Mouse (Mus musculus) heart, embryonic 12.5 days (tissue): Measurements from ENCODE around the gene Fam57b. TPM values are rescaled to one million over a fixed set of nuclear protein-coding genes. Genes with fewer than 3 reads are reported as not detected.

Experiments
- polyA plus RNA-seq: library from polyadenylated mRNA; unstranded; fragments of >200 nt; fragmentation: Nextera tagmentation; extraction: Ambion mirVana; gene quantifications from 2 replicates; pipeline ENCODE4 v1.2.1, GENCODE M21; 2016

The Fam57b gene
- polyA plus RNA-seq, 1 experiment from 2014 or later: 0.17 TPM

Other genes with a start within 250 kb of the Fam57b start
- gene Eif3c, start 231.3 kb upstream of the Fam57b start, polyA plus RNA-seq: 148 and 151 TPM in 2 replicates
- gene Apobr, start 212.7 kb upstream of the Fam57b start, polyA plus RNA-seq: 0.27 and 0.40 TPM in 2 replicates
- 20.0 and 24.5 TPM in 2 replicates for gene Cln3, start 211.9 kb upstream of the Fam57b start, polyA plus RNA-seq
- gene Il27, start 202.7 kb upstream of the Fam57b start, polyA plus RNA-seq: not detected in 2 replicates
- gene Nupr1, start 166.8 kb upstream of the Fam57b start, polyA plus RNA-seq: 3.1 and 3.6 TPM in 2 replicates
- gene Sgf29, start 148.4 kb upstream of the Fam57b start, polyA plus RNA-seq: 26.9 and 27.2 TPM in 2 replicates
- gene Sult1a1, start 121.2 kb upstream of the Fam57b start, polyA plus RNA-seq: 3.7 TPM in 2 replicates
- 102 and 120 TPM in 2 replicates for gene Bola2, start 102.3 kb upstream of the Fam57b start, polyA plus RNA-seq
- 6.9 and 7.5 TPM in 2 replicates for gene Slx1b, start 101.9 kb upstream of the Fam57b start, polyA plus RNA-seq
- gene Coro1a, start 89.9 kb upstream of the Fam57b start, polyA plus RNA-seq: 9.2 and 9.8 TPM in 2 replicates
- gene Mapk3, start 38.1 kb upstream of the Fam57b start, polyA plus RNA-seq: 57.8 and 58.7 TPM in 2 replicates
- gene Gdpd3, start 31.3 kb upstream of the Fam57b start, polyA plus RNA-seq: 0.87 and 1.8 TPM in 2 replicates
- gene Ypel3, start 20.7 kb upstream of the Fam57b start, polyA plus RNA-seq: 74.8 and 78.7 TPM in 2 replicates
- gene Tbx6, start 16.2 kb upstream of the Fam57b start, polyA plus RNA-seq: 0.27 and 0.33 TPM in 2 replicates
- gene Ppp4c, start 5.2 kb upstream of the Fam57b start, polyA plus RNA-seq: 181 and 192 TPM in 2 replicates
- not detected in 2 replicates for gene 4930451I11Rik, start 34.0 kb downstream of the Fam57b start, polyA plus RNA-seq
- gene Doc2a, start 49.7 kb downstream of the Fam57b start, polyA plus RNA-seq: not detected in 2 replicates
- 18.0 and 22.5 TPM in 2 replicates for gene Hirip3, start 64.3 kb downstream of the Fam57b start, polyA plus RNA-seq
- gene Ino80e, start 64.7 kb downstream of the Fam57b start, polyA plus RNA-seq: 62.9 and 66.8 TPM in 2 replicates
- gene Taok2, start 87.0 kb downstream of the Fam57b start, polyA plus RNA-seq: 40.8 and 42.5 TPM in 2 replicates
- gene Tmem219, start 125.2 kb downstream of the Fam57b start, polyA plus RNA-seq: 17.6 and 19.9 TPM in 2 replicates
- gene Kctd13, start 131.2 kb downstream of the Fam57b start, polyA plus RNA-seq: 16.1 and 17.3 TPM in 2 replicates
- not detected in 2 replicates for gene Asphd1, start 151.9 kb downstream of the Fam57b start, polyA plus RNA-seq
- 0.11 TPM in 1 of 2 replicates, not detected in the other for gene Sez6l2, start 152.9 kb downstream of the Fam57b start, polyA plus RNA-seq
- gene Cdipt, start 178.2 kb downstream of the Fam57b start, polyA plus RNA-seq: 70.2 and 75.5 TPM in 2 replicates
- 0.70 and 1.3 TPM in 2 replicates for gene Cdiptos, start 178.4 kb downstream of the Fam57b start, polyA plus RNA-seq
- 12.0 TPM in 2 replicates for gene Mvp, start 217.0 kb downstream of the Fam57b start, polyA plus RNA-seq
- not detected in 2 replicates for gene Pagr1b, start 218.8 kb downstream of the Fam57b start, polyA plus RNA-seq
- gene Pagr1a, start 219.7 kb downstream of the Fam57b start, polyA plus RNA-seq: 19.3 and 31.4 TPM in 2 replicates
- gene Gm42742, start 223.4 kb downstream of the Fam57b start, polyA plus RNA-seq: 50.8 and 60.9 TPM in 2 replicates
- 1.9 and 3.3 TPM in 2 replicates for gene Prrt2, start 223.5 kb downstream of the Fam57b start, polyA plus RNA-seq
- gene Maz, start 229.4 kb downstream of the Fam57b start, polyA plus RNA-seq: 59.8 and 60.4 TPM in 2 replicates
- gene Kif22, start 244.8 kb downstream of the Fam57b start, polyA plus RNA-seq: 80.9 and 85.5 TPM in 2 replicates